Mouse (Mus musculus): ENCODE measurements around the gene Maml2.

Gene Maml2

GRCm38 (mm10) chr9:13623892-13624422, 326.2 kb downstream of the Maml2 start:
- no peak for DNase-seq

GRCm38 (mm10) chr9:13624780-13625179, 327.0 kb downstream of the Maml2 start:
- DNase-seq: no peak

- no peak for DNase-seq
Observed at GRCm38 (mm10) chr9:13625215-13625614, 327.5 kb downstream of the Maml2 start.

GRCm38 (mm10) chr9:13626480-13626879, 328.7 kb downstream of the Maml2 start:
- DNase-seq: no peak

GRCm38 (mm10) chr9:13633371-13633770, 335.6 kb downstream of the Maml2 start:
- peak in 1 of 2 experiments; percentile 18 for DNase-seq

GRCm38 (mm10) chr9:13639655-13640054, 341.9 kb downstream of the Maml2 start:
- no peak for DNase-seq

GRCm38 (mm10) chr9:13645153-13645552, 347.4 kb downstream of the Maml2 start:
- peak; percentile 53 to 73 for DNase-seq

- no peak for DNase-seq
Observed at GRCm38 (mm10) chr9:13651065-13651464, 353.3 kb downstream of the Maml2 start.

GRCm38 (mm10) chr9:13651828-13652227, 354.1 kb downstream of the Maml2 start:
- no peak for DNase-seq

- DNase-seq: no peak
Observed at GRCm38 (mm10) chr9:13652389-13652877, 354.7 kb downstream of the Maml2 start.

GRCm38 (mm10) chr9:13652917-13653316, 355.2 kb downstream of the Maml2 start:
- no peak for DNase-seq

- peak in 1 of 2 experiments; percentile 37 for DNase-seq
Observed at GRCm38 (mm10) chr9:13661768-13662623, 364.2 kb downstream of the Maml2 start.

- DNase-seq: no peak
Observed at GRCm38 (mm10) chr9:13665487-13665969, 367.8 kb downstream of the Maml2 start.

GRCm38 (mm10) chr9:13667955-13668354, 370.2 kb downstream of the Maml2 start:
- no peak for DNase-seq

- DNase-seq: no peak
Observed at GRCm38 (mm10) chr9:13668742-13669141, 371.0 kb downstream of the Maml2 start.

GRCm38 (mm10) chr9:13671125-13671769, 373.5 kb downstream of the Maml2 start:
- DNase-seq: no peak

GRCm38 (mm10) chr9:13673304-13673703, 375.5 kb downstream of the Maml2 start:
- DNase-seq: no peak

GRCm38 (mm10) chr9:13678026-13678425, 380.3 kb downstream of the Maml2 start:
- DNase-seq: no peak

- no peak for DNase-seq
Observed at GRCm38 (mm10) chr9:13679696-13680095, 381.9 kb downstream of the Maml2 start.

- no peak for DNase-seq
Observed at GRCm38 (mm10) chr9:13681147-13681546, 383.4 kb downstream of the Maml2 start.

- DNase-seq: peak; percentile 74 to 89
Observed at GRCm38 (mm10) chr9:13681581-13682038, 383.9 kb downstream of the Maml2 start.

- no peak for DNase-seq
Observed at GRCm38 (mm10) chr9:13684327-13684934, 386.7 kb downstream of the Maml2 start.
